Mouse (Mus musculus) hindbrain, embryonic 11.5 days (tissue): ENCODE measurements around the gene Papola. TPM values are rescaled to one million over a fixed set of nuclear protein-coding genes. Genes with fewer than 3 reads are reported as not detected.

Experiments used
- ATAC-seq: fragments of 200-750 bp; cut with Nextera tagmentation; 2 replicates; pipeline ENCODE4 v1.8.0; 2017; ENCODE audit warnings: mild to moderate bottlenecking, moderate TSS enrichment, moderate library complexity; ENCODE audit not compliant: low FRiP score
- DNase-seq: peaks from one replicate; pipeline ENCODE4 v3.0.0-alpha.2; 2015; ENCODE audit warnings: low spot score
- H3K27ac ChIP-seq: fragments of 300-500 bp; sonication (generic); 2 replicates; pipeline ENCODE4 v1.5.1; 2014; ENCODE audit warnings: mild to moderate bottlenecking, low read depth, low read length
- H3K27me3 ChIP-seq: fragments of 300-500 bp; sonication (generic); 2 replicates; pipeline ENCODE4 v1.6.1; 2014; ENCODE audit warnings: mild to moderate bottlenecking, low read length, moderate library complexity, mixed read lengths; ENCODE audit not compliant: control insufficient read depth, insufficient read depth
- H3K36me3 ChIP-seq: fragments of 300-500 bp; sonication (generic); 2 replicates; pipeline ENCODE4 v1.6.1; 2014; ENCODE audit warnings: mild to moderate bottlenecking, low read length, moderate library complexity, mixed read lengths; ENCODE audit not compliant: control insufficient read depth, insufficient read depth
- H3K4me1 ChIP-seq: fragments of 300-500 bp; sonication (generic); replicated peaks from 2 replicates; pipeline ENCODE4 v1.6.1; 2014; ENCODE audit warnings: low read length, mixed read lengths; ENCODE audit not compliant: control insufficient read depth, insufficient read depth
- H3K4me2 ChIP-seq: fragments of 300-500 bp; sonication (generic); replicated peaks from 2 replicates; pipeline ENCODE4 v1.6.1; 2014; ENCODE audit warnings: mild to moderate bottlenecking, low read depth, low read length
- H3K4me3 ChIP-seq: fragments of 300-500 bp; sonication (generic); 2 replicates; pipeline ENCODE4 v1.5.1; 2014; ENCODE audit warnings: low read depth, low read length
- H3K9ac ChIP-seq: fragments of 300-500 bp; sonication (generic); 2 replicates; pipeline ENCODE4 v1.6.1; 2014; ENCODE audit warnings: low read depth, low read length
- H3K9me3 ChIP-seq: fragments of 300-500 bp; sonication (generic); 2 replicates; pipeline ENCODE4 v1.6.1; 2016; ENCODE audit warnings: low read length; ENCODE audit not compliant: control insufficient read depth
- WGBS: fragments of 180-500 bp; shearing (Covaris S2); extraction: QIAGEN DNeasy Blood & Tissue Kit; methylation state at CpG from one replicate; pipeline ENCODE4 v1.1.7; 2014; 5-methylcytosine and 5-hydroxymethylcytosine counted together
- polyA plus RNA-seq: library from polyadenylated mRNA; unstranded; fragments of >200 nt; fragmentation: Nextera tagmentation; extraction: Ambion mirVana; gene quantifications from 2 replicates; pipeline ENCODE4 v1.2.1, GENCODE M21; 2014

The Papola gene
- polyA plus RNA-seq, 1 experiment from 2014 or later: 257 TPM

- Histone ChIP-seq H3K9me3 (peaks cover 4% of the 10 kb centered on the region; the same call in 1 of the 2 replicates), H3K36me3 (no peaks in the 10 kb centered on the region), H3K9ac (no peak overlapping the region), H3K4me1 (no peaks in the 10 kb centered on the region), H3K27me3 (0 out of 2 replicates have a peak, but pooled peaks cover 2% of the 10 kb centered on the region), H3K4me2 (no peak overlapping the region), H3K27ac (no peak overlapping the region), H3K4me3 (no peak overlapping the region)
- 68% methylated on average over 11 of the region's 11 CpGs for WGBS
- ATAC-seq (no peak), DNase-seq (no peak)
Measured at GRCm38 (mm10) chr12:105876521-105876920, 92.0 kb downstream of the Papola start.

- DNase-seq (no peak), ATAC-seq (no peak)
- Histone ChIP-seq H3K4me1 (no peaks in the 10 kb centered on the region), H3K27me3 (0 out of 2 replicates have a peak, but pooled peaks cover 2% of the 10 kb centered on the region), H3K9ac (no peak overlapping the region), H3K9me3 (peaks cover 4% of the 10 kb centered on the region; the same call in 1 of the 2 replicates), H3K4me3 (no peak overlapping the region), H3K27ac (no peak overlapping the region), H3K36me3 (no peaks in the 10 kb centered on the region), H3K4me2 (no peak overlapping the region)
- 86% methylated on average over 13 of the region's 13 CpGs for WGBS
Measured at GRCm38 (mm10) chr12:105876931-105877330, 92.4 kb downstream of the Papola start.

- Histone ChIP-seq H3K36me3 (no peaks in the 10 kb centered on the region), H3K27ac (no peak overlapping the region), H3K9ac (no peak overlapping the region), H3K4me3 (no peak overlapping the region), H3K27me3 (0 out of 2 replicates have a peak, but pooled peaks cover 2% of the 10 kb centered on the region), H3K9me3 (peaks cover 4% of the 10 kb centered on the region; the same call in 1 of the 2 replicates), H3K4me2 (no peak overlapping the region), H3K4me1 (no peaks in the 10 kb centered on the region)
- WGBS: 94% methylated on average over 5 of the region's 5 CpGs
- ATAC-seq (no peak), DNase-seq (no peak)
Measured at GRCm38 (mm10) chr12:105878746-105879145, 94.3 kb downstream of the Papola start.

- Histone ChIP-seq H3K9ac (no peak overlapping the region), H3K4me3 (no peak overlapping the region), H3K4me1 (no peaks in the 10 kb centered on the region; the same call in 1 of the 2 replicates), H3K27ac (no peak overlapping the region), H3K4me2 (no peak overlapping the region), H3K36me3 (no peaks in the 10 kb centered on the region), H3K27me3 (no peaks in the 10 kb centered on the region), H3K9me3 (peaks cover 4% of the 10 kb centered on the region; the same call in 1 of the 2 replicates)
- no peak for ATAC-seq
- DNase-seq: no peak
- WGBS: 83% methylated on average over 12 of the region's 12 CpGs
Measured at GRCm38 (mm10) chr12:105883799-105884514, 99.5 kb downstream of the Papola start.

- DNase-seq: no peak
Measured at GRCm38 (mm10) chr12:105884515-105885323, 100.2 kb downstream of the Papola start.

More at GRCm38 (mm10) chr12:105884515-105885323, 100.2 kb downstream of the Papola start:
- no peaks in the 10 kb centered on the region for H3K36me3 ChIP-seq
- no peak overlapping the region for H3K4me2 ChIP-seq
- no peak overlapping the region for H3K27ac ChIP-seq
- ATAC-seq: no peak
- no peak overlapping the region for H3K9ac ChIP-seq
- H3K27me3 ChIP-seq: no peaks in the 10 kb centered on the region
- no peaks in the 10 kb centered on the region; the same call in 1 of the 2 replicates for H3K4me1 ChIP-seq
- 0 out of 2 replicates have a peak, but pooled peaks cover 3% of the 10 kb centered on the region for H3K9me3 ChIP-seq
- 48% methylated on average over 22 of the region's 22 CpGs for WGBS
- no peak overlapping the region for H3K4me3 ChIP-seq

Other genes with a start within 250 kb of the Papola start
- 0.12 and 0.45 TPM in 2 replicates for gene Bdkrb2, start 221.5 kb upstream of the Papola start, polyA plus RNA-seq
- gene Bdkrb1, start 181.6 kb upstream of the Papola start, polyA plus RNA-seq: not detected in 2 replicates
- 38.3 and 41.6 TPM in 2 replicates for gene Gskip, start 99.9 kb upstream of the Papola start, polyA plus RNA-seq
- 16.1 TPM in 2 replicates for gene Atg2b, start 99.5 kb upstream of the Papola start, polyA plus RNA-seq
- gene Ak7, start 78.7 kb upstream of the Papola start, polyA plus RNA-seq: 1.1 and 1.8 TPM in 2 replicates
- gene Vrk1, start 225.5 kb downstream of the Papola start, polyA plus RNA-seq: 90.3 and 92.3 TPM in 2 replicates